Mouse (Mus musculus) gastrocnemius, postnatal 36 days (tissue): ENCODE data around the gene Sox1. TPM values are rescaled to one million over a fixed set of nuclear protein-coding genes. Genes with fewer than 3 reads are reported as not detected.

Experiments used
- microRNA-seq, 2 experiments: library from miRNA; unstranded; fragments of <30 nt; microRNA quantifications; one replicate each; pipeline ENCODE4 v1.2.0; 2021
- total RNA-seq, 2 experiments: library from RNA; stranded (reverse); gene quantifications; 2 replicates each; pipeline ENCODE4 v1.2.3; 2021

The Sox1 gene
- total RNA-seq, 2 experiments from 2014 or later, result not detected

Small RNA genes lying within 50 kb of the gene (microRNA-seq; reads per million reads assigned to microRNA genes)
- 0 reads per million in 2 experiments for gene Gm25239

Other genes starting within 250 kb of the Sox1 start
- not detected for gene A230072I06Rik, start 116.5 kb upstream of the Sox1 start, total RNA-seq
- not detected for gene Spaca7, start 177.7 kb downstream of the Sox1 start, total RNA-seq